Mouse (Mus musculus): ENCODE measurements around the gene Gm17660. TPM values are rescaled to one million over a fixed set of nuclear protein-coding genes. Genes with fewer than 3 reads are reported as not detected.

Gm17660 gene
- not detected for total RNA-seq (2021)

DNA sequence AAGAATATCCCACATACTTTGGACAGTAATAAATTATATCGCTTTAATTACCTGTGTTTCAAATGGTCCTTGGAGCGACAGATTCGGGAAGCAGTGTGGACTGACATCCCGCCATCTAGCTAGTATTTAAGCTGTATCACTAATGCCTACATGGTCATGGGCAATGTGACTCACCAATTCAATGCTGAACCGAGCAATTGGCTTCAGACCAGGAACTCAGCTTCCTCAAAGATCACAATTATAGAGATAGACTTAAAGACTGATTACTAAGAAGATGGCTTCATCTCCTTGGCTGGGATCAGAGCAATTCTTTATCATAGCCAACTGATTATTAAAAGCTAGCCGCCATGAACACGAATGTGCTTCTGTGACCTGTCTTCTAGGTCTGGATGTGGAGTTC, at the start of gene Gm17660:
Gene Gm17660, minus strand, starts transcription at position 101 of the 400 bp plus-strand sequence.
- no peak for DNase-seq (ENCODE audit: extremely low spot score in 1 of 2, low spot score in 2 of 2)
- intact Hi-C loops (cut with DNase I): no loop called here

DNA sequence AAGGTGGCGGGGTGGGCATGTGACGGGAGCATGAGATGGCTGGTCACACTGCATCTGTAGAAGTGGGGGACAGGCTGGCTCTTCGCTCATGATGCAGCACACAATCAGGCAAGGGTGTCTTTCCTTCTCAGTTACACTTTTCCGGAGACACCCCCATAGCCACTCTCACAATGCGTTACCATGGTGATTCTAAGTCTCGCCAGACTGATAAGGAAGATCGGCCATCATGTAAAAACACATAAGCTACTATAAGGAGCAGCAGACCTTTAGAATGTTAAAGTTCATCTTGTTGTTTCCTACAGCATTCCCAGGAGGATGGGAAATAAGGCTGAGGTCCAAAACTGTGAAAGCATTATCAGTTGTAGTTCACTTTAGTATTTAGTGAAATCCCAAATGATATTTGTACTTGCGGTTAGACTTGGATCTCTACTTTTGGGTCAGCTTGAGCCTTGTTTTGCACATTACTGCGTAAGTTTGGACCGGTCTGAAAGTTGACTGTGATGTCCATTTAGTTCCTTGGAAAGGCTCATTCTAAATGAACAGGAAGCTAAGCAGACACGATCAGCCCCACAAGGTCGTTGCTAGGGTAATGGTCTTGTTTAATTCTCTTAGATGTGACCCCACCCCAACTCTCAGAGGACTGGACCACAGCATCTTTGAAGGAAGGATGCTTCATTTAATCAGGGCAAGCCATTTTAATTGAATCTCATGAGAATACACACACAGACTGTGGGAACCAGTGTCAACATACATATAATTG, 49.3 kb upstream of the Gm17660 start:
- intact Hi-C loops (cut with DNase I): no loop called here
- DNase-seq (ENCODE audit: extremely low spot score in 1 of 2, low spot score in 2 of 2): no peak

DNA sequence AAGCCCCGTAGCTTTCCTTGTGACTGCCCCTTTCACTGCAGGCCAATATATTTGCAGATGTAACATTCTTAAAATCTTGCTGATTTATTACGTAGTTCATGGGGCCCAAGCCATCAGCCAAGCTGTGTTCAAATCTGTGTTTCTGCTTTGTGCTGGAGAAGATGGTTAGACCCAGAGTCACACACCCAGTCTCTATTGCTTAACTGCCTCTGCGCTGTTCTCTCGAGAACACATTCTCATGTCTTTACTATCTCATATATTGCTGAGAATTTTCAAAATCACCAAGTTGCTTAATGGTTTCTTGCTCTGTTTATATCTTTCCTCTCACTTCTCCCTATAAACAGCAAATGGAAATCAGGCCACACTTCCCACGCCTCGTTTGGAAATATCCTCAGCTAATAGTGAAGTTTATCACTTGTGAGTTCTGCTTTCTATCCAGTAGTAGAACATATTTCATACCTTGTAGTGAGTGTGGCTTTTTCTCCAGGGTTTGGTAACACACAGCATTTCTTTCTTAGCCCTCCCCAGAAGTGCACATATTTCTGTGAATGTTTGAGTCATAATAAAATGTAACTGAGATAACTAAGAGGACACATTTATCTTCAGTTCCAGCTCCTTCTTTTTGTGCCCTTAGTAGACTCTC, 46.7 kb upstream of the Gm17660 start:
- intact Hi-C loops (cut with DNase I): no loop called here
- no peak for DNase-seq (ENCODE audit: extremely low spot score in 1 of 2, low spot score in 2 of 2)

DNA sequence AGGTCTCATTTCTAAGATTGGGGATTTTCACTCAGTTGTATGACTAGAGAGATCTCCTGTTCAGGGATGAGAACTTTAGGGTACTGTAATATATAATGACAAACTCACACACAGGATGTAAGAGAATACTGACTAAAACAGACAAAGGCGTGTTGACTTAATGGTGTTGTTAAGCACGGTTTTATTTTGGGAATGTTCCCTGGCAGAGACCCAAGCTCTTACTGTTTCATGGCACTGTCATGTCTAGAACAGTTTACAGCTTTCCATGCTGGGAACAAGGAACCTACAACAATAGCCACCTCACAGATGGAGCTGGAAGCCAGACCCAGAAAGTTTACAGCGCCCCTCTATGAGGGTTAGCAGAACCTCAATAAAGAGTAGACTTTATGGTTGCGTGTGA, 38.5 kb upstream of the Gm17660 start:
- intact Hi-C loops (cut with DNase I): no loop called here

DNA sequence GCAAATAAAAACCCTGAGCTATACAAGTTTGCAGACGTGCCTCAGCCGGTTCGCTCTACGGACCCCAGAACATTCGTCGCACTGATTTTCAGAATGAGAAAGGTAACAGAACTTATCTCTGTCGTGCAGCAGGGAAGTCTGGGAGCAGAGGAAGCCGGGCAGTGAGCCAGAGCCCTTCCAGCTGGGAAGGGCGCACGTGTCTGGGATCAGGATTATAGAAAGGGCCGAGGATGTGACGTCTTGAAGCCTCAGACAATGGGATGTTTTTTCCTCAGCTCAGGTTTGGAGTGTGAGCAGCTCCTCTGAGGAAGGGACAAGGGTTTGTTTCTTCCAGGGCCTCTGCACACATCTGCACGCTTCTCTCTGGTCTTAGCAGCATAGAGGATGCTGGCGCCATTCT, 37.7 kb upstream of the Gm17660 start:
- DNase-seq (ENCODE audit: extremely low spot score in 1 of 2, low spot score in 2 of 2): peak in 1 of 2 experiments; percentile 94
- intact Hi-C loops (cut with DNase I): no loop called here

More for the DNA sequence above, 38.5 kb upstream of the Gm17660 start:
- peak in 1 of 2 experiments; percentile 74 for DNase-seq (ENCODE audit: extremely low spot score in 1 of 2, low spot score in 2 of 2)

DNA sequence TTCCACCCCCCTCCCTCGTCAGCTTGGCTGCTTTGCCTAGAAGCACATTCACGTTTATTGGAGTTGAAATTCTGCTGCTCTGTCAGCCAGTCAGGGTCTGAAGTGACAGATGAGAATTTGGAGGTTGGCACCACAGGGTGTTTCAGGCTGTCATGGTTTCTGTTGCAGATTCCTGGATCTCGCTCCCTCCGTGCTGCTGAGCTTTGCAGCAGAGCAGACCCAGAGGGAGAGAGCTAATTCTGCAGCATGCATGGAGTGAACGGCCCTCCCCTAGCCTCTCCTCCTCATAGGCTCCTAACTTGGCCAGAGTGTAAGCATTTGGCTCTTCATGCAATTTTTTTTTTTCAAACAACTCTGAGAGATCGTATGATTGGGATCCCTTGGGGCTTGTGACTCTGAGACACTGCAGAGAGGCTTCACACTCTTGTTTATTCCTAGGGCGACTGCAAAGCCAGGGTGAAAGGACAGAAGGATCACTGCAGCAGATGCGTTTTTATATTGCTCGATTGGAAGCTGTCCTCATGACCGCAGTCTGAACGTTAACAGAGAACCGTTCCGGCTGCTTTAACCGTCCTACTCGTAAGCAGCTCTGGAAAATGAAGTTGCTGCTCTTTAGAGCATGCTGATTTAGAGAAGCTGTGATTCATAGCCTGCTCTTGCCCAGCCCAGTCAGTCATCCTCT, 36.2 kb upstream of the Gm17660 start, which contains the start of gene Sparcl1:
Gene Sparcl1, minus strand, starts transcription at position 243 of the 682 bp plus-strand sequence.
- DNase-seq (ENCODE audit: extremely low spot score in 1 of 2, low spot score in 2 of 2): peak; percentile 68 to 73
- intact Hi-C loops (cut with DNase I): no loop called here

DNA sequence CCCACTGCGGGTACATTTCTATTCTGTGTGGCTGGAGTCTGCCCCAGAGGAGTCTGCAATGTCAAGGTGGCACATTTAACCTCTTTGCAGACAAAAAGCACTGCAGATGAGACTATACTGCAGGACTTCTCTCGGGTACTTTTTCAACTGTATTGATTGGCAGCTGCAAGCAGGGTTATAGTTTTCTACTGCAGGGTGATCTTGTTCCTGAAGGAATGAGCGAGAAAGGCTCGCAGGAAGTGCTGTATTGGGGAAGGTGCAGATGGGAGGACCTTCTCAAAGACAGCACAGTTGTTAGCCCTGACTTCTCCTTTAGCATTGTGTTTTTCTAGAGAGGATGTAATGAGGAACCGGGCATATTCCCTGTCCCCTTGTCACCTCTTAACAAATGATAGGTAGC, 35.1 kb upstream of the Gm17660 start:
- no peak for DNase-seq (ENCODE audit: extremely low spot score in 1 of 2, low spot score in 2 of 2)
- intact Hi-C loops (cut with DNase I): no loop called here

DNA sequence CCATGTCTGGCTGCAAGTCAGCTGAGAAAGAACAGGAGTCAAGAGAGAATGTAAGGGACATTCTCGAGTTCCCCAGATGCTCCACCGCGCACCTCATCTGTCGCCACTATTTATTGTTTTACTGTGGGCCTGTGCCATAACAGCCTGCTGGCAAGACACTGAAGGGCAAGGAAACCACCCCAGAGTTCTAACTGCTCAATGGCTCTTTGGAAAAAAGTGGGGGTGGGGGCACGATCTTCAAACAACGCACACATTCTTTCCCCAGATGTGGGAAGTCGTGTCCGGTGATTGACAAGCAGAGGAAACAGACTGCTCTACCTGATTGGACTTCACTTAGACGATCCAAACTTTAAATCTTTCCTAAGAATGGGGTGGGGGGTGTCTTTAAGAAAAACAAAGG, 34.6 kb upstream of the Gm17660 start:
- peak in 1 of 2 experiments; percentile 70 for DNase-seq (ENCODE audit: extremely low spot score in 1 of 2, low spot score in 2 of 2)

DNA sequence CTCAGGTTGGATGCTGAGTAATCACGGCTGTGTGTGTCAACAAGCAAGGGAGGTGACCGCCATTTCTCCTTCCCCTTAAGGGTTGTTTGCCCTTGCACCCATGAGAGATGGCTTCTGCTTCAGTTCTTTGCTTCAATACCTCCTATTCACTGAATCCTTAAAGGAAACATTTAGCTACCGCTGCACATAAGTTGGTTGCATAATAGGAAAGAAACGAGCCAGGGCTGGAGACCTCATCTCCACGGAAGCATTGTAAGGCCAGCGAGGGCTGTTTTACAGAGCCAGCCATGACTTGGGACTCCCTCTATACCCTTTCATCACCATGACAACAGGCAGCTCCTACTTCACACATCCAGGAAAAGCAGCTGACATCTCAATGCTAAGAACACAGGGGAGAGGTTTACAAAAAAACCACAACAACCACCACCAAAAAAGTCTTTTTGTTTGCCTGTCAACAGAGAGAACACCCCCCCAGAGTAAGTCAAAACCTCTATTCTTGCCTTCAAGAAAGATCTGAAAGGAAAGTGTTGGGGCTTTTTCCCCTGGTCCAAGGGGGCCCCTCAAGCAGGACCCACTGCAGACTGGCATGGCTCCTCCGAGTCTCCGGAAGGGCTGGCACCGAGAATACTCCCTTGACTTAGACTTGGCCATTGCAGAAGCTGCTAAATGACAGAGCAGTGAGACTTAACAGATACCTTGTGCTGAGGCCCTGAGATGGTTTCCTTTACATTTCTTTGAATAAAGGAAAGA, 32.9 kb upstream of the Gm17660 start:
- peak in 1 of 2 experiments; percentile 83 for DNase-seq (ENCODE audit: extremely low spot score in 1 of 2, low spot score in 2 of 2)
- intact Hi-C loops (cut with DNase I): no loop called here

More for the DNA sequence above, 34.6 kb upstream of the Gm17660 start:
- intact Hi-C loops (cut with DNase I): no loop called here

DNA sequence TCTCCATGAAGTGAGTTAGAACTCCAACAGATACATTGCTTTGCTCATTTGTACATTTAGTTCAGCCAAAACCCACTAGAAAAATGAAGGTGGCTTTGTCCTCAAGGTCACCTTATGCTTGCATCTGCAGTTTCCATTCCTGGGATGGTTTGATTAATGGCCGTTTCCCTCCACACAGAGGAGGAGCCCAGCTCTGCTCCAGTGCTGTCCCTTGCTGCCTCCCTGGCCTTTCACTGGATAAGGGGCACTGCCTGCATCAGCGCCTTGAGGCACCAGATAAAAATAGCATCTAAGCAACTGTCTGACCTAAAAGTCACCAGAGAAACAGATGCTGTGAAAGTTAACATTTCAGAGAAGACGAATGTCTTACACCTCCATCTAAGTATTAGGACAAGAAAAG, 32.1 kb upstream of the Gm17660 start:
- DNase-seq (ENCODE audit: extremely low spot score in 1 of 2, low spot score in 2 of 2): no peak
- intact Hi-C loops (cut with DNase I): no loop called here

DNA sequence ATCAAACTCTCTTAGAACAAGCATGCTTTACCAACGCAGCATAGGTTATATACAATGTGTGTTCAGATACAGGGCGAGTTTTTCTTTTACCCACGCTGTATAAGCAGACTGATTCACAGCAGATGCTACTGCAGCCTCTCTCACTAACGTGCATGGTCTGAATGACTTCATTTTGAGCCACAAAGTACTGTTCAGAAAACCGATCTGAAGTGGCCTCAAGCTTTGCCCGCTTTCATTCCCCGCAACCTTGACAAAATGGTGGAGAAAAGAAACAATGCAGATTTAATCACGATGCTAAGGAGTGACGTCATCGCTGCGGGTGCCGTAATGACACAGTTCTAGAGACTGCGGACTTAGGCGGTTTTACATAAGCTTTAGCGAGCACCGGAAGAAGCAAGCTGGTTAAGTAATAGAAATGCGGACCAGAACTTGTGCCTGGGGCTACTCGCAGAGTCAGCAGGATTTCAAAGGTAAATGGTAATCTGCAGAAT, 31.5 kb upstream of the Gm17660 start:
- intact Hi-C loops (cut with DNase I): no loop called here
- peak; percentile 61 to 67 for DNase-seq (ENCODE audit: extremely low spot score in 1 of 2, low spot score in 2 of 2)

DNA sequence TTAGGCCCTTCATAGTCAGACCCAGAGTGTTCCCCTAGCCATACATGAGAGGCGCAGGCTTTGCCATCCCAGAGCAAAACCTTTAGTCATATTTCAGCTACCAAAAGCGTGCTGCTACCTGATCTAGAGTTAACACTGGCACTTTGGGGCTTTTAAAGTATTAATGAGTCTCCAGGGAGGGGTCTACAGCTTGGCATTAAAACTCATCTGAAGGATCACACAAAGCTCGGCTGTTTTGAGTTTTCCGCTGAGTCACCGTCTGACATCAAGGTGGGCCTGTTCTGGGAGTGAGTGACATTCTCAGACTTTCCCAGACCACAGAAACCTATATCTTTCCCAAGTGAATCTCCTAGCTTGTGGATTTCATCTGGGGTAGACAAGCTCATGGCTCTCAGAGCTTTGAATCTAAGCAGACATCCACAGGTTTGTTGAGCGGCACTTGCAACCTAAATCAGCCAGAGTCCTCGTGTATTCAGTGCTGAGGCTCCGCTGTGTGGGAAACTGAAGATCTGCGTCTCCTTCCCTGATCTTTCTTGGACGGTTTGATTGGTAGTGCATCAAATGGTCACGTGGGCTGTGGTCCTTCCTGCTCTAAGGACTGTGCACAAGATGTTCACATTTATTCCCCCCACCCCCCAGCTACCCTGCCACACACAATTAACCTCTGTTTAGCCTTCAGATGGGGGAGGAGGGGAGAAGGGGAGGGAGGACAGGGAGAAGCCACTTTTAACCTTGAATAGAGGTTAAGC, 30.9 kb upstream of the Gm17660 start:
- intact Hi-C loops (cut with DNase I): no loop called here
- peak in 1 of 2 experiments; percentile 39 for DNase-seq (ENCODE audit: extremely low spot score in 1 of 2, low spot score in 2 of 2)

DNA sequence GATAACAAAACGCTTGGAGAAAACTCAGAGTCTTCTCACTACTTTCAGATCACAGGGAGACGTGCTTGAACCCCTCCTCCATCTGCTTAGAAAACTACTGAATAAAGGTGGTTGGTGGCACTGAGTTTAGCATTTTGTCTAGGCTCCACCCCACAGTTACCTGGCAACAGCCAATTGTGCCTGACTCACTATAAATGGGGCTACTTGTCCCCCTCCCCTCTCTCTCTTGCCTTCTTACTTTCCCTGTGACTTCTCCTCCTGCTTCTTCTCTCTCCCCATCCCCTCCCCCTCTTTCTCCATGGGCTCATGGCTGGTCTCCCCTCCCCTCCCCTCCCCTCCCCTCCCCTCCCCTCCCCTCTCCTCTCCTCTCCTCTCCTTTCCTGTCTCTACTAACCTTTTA, 26.7 kb upstream of the Gm17660 start:
- intact Hi-C loops (cut with DNase I): no loop called here
- no peak for DNase-seq (ENCODE audit: extremely low spot score in 1 of 2, low spot score in 2 of 2)

DNA sequence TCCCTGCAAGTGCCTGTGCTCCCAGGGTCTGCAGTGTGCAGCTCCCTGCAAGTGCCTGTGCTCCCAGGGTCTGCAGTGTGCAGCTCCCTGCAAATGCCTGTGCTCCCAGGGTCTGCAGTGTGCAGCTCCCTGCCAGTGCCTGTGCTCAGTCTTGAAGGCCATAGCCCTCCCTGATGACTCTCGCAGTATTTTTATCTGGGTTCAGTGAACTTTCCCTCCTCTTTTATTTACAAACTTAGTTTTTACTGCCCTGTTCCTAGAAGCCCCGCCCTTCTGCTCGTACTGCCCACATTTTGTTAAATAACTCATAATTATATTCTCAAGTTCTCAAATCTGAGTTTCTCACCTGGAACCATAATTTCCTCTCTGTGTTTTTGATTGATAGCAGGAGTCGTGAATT, 25.8 kb upstream of the Gm17660 start:
- intact Hi-C loops (cut with DNase I): no loop called here
- DNase-seq (ENCODE audit: extremely low spot score in 1 of 2, low spot score in 2 of 2): no peak

DNA sequence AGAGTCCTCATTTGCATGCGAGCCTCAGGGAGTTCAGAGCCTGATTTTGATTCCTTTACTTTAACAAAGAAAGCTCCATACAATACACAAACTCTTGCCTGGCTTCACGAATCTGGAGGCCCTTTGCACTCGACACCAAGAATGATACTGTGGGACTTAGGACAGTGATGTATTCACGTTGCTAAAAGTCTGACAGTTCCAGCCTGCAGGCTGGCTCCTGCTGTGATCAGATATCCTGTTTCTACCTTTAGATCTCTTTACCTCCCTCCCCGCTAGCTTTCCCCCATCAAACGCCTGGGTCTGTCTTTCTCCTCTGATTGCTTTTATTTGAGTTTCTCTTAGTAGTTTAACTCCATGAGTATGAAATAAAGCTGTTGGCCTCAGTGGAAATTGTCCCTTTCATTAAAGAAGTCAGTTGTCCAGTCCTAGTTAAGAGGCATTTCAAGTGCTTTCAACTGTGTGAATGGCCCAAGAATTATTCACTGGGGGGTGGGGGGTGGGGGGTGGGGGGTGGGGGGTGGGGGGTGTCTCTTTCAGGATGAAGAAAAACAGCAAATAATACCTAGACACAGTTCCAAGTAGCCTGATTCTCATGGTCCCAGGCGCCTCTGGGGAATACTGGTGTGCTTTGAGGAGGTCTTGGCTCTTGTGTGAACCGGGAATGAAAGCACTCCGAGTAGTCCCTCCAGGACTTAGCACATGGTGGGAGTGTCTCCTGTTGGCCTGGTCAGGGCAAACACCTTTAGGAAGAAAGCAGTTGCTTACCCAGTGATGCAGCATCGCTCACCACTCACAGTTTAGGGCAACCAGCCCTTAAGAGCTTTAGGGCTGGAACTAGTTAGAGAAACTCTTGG, 24.5 kb upstream of the Gm17660 start:
- intact Hi-C loops (cut with DNase I): no loop called here
- no peak for DNase-seq (ENCODE audit: extremely low spot score in 1 of 2, low spot score in 2 of 2)

DNA sequence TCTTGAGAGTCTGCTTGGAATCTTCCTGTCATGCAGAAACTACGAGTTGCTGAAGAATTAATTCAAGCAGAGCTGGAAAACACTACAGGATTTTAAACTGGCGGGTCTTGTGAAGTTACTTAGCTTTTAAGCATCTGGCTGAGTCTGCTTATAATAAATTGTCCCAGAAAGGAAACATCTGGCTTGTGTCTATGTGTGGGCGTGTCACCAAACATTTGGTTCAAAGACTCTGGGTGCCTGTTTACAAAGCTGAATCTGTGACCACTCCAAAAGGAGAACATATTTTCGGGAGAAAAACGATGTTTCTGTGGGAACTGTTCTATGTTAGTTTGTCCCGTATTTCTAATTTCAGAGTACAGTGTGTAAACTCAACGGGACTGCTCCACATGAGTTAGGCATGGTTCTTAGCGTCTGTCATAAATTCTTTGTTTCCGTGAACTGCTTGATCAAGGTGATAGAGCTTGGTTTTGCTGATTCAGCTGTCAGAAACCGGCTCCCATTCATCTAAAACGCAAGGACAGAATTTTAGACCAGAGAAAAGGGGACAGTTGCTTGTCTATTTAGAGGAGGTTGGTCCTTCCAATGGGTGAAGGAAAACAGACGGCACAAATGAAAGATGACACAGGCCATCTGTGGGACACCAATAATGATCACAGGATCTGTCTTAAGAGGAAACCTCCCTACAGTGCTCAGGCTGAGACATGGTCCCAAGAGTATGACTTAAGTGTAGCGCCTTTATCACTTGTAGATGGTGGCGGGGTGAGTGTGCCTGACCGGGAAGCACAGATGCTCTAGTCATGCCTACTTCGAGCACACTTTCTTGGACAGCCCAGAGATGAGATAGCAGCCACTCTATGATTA, 18.9 kb upstream of the Gm17660 start:
- peak in 1 of 2 experiments; percentile 64 for DNase-seq (ENCODE audit: extremely low spot score in 1 of 2, low spot score in 2 of 2)
- intact Hi-C loops (cut with DNase I): no loop called here

All from left cerebral cortex, postnatal 10 days (tissue).